Mouse (Mus musculus) bone marrow, adult 2 months (tissue): Measurements from ENCODE around the gene Xpo4.

Experiments
- CTCF ChIP-seq: fragments of 200-500 bp; IDR thresholded peaks from 2 replicates; pipeline ENCODE4 v1.5.1; 2011; ENCODE audit warnings: low read length, control low read depth; ENCODE audit not compliant: control insufficient read depth, insufficient read depth
- POLR2A ChIP-seq: fragments of 200-500 bp; IDR thresholded peaks from 2 replicates; pipeline ENCODE4 v1.6.1; 2011; ENCODE audit warnings: low read depth, mild to moderate bottlenecking, control low read depth, low read length, borderline replicate concordance; ENCODE audit not compliant: control insufficient read depth

DNA sequence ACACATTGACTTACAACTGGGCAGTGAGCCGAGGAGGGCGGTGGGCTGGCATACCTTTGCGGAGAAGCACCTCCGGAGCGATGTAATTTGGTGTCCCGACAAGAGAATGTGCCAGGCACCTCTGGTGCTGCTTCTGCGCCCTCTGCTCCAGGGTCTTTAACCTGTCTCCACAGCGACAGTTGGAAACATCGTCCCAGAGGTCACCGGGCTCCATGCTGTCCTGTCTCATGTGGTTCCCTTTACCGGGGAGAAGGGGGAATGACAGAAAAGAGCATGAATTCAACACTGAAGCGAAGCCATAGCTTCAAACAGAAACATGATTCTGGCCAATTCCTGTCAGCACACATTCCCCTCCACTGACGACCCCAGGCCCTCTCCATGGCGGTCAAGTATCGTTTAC is 30.8 kb upstream of the Xpo4 start:
- no peak for TF ChIP-seq CTCF
- TF ChIP-seq POLR2A: no peak
